Mouse (Mus musculus) neutrophil, adult 65 days (primary cell): ENCODE data around the gene Vamp4. TPM values are rescaled to one million over a fixed set of nuclear protein-coding genes. Genes with fewer than 3 reads are reported as not detected.

Source experiments
- total RNA-seq: library from RNA; stranded (reverse); gene quantifications from 2 replicates; pipeline ENCODE4 v1.2.4, GENCODE M21; 2023

The Vamp4 gene
- 91.0 and 128 TPM in 2 replicates for total RNA-seq

DNA sequence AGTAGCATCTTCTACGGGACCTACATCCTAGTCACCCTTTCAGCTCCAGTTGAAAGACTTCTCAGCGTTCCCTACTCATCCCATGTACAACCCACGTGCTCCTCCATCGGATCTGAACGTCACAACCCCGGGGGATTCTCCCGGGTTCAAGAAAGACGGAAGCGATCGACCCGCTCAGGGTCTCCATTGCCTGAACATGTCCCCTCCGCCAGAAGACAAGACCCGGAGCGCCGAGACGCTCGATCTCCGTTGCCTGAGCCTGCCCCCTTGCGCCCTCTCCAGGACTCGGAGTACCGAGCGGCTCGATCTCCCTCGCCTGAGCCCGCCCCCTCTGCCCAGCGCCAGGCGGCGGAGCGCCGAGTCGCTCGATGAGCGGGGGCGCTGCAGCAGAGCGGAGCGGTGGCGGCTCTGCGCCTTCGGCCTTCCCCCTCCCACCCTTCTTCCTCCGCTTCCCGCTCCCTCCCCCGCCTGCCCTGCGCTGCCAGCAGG lies at the start of gene Vamp4:
Gene Vamp4, plus strand, starts transcription at position 256 of the 489 bp plus-strand sequence.

DNA sequence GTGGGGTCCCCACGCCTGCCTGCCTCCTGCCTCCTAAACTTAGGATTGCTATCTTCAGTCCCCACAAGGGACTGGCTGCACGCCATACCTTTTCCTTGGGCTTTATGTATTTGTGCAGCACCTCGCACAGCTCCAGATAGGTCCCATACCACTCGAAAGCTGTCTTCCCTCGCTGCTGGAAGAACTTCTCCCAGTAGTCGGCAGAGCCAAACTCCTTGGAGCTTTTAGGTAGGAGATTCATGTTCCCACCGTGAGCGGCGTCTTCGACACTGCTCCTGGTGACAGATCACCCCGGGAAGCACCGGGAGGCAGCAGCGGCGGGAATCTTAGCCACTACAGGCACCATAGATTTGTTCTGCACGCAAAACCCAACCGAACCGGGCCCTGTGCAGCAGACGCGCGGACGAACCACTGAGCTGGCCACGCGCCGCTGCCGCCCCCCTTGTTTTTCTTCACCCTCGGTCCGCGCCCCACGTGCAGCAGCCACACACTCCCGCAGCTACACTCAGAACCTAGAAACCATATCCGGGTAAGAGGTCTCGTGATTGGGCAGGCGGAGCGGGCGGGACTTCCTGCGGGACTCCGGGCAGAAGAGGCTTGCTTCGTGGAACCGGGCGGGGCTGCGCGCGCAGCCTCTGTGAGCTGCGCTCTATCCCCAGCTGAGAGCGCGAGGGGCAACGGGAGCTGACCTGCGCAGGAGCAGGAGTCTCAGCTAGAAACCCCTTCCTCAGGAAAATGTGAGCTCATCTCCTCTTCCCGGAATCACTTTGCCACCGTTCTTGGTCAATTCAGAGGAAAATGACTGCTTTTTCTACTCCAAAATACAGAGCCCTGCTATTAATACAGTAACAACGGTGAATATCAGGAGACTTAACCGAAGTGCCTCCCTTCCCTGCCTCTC lies 22.0 kb upstream of the Vamp4 start, which contains the start of gene Mettl13:
Gene Mettl13, minus strand, starts transcription at position 536 of the 901 bp plus-strand sequence.

GRCm38 (mm10) chr1:162639051-162639750 lies 68.9 kb downstream of the Vamp4 start, which contains the start of gene Myoc:
Gene Myoc (plus strand): TSS chr1:162639155.

Other genes with a start within 250 kb of the Vamp4 start
- not detected in 2 replicates for gene Dnm3, start 92.5 kb upstream of the Vamp4 start, total RNA-seq
- 2.9 and 6.1 TPM in 2 replicates for gene Mettl13, start 22.0 kb upstream of the Vamp4 start, total RNA-seq
- gene Myoc, start 68.6 kb downstream of the Vamp4 start, total RNA-seq = not detected in 2 replicates
- not detected in 2 replicates for gene Myocos, start 87.7 kb downstream of the Vamp4 start, total RNA-seq
- gene Prrc2c, start 170.0 kb downstream of the Vamp4 start, total RNA-seq = 169 and 204 TPM in 2 replicates
- not detected in 2 replicates for gene Fmo4, start 243.5 kb downstream of the Vamp4 start, total RNA-seq